Mouse (Mus musculus) ES-E14 (cell line): ENCODE measurements around the gene Usp49. TPM values are rescaled to one million over a fixed set of nuclear protein-coding genes. Genes with fewer than 3 reads are reported as not detected.
"Not testable (repeated sequence)": the region's sequence is repeated elsewhere in the genome, so short reads cannot be mapped to it uniquely, and the experiment has no call there.

Experiments
- DNase-seq: peaks from one replicate; pipeline ENCODE4 v3.0.0-alpha.2; 2013; ENCODE audit warnings: low read depth, low spot score
- H3K27ac ChIP-seq: 2 replicates; pipeline ENCODE4 v1.5.1; 2012; ENCODE audit warnings: low read depth, mild to moderate bottlenecking, low read length, moderate library complexity, mixed read lengths; ENCODE audit not compliant: poor library complexity, insufficient read depth, severe bottlenecking
- H3K36me3 ChIP-seq: 2 replicates; pipeline ENCODE4 v1.6.1; 2012; ENCODE audit warnings: mild to moderate bottlenecking, low read length, moderate library complexity, mixed read lengths; ENCODE audit not compliant: control insufficient read depth, poor library complexity, insufficient read depth, severe bottlenecking
- H3K4me1 ChIP-seq, 2 experiments: fragments of 150-350 bp in 1 of 2; sonication (generic) in 1 of 2; 2 replicates each; pipeline ENCODE4 v1.6.1; 2012; ENCODE audit warnings: low read length in 2 of 2, mild to moderate bottlenecking in 1 of 2, mixed read lengths in 1 of 2; ENCODE audit not compliant: control insufficient read depth in 2 of 2, insufficient read depth in 2 of 2, poor library complexity in 1 of 2
- H3K4me3 ChIP-seq, 2 experiments: fragments of 150-350 bp in 1 of 2; sonication (generic) in 1 of 2; 2 replicates each; pipeline ENCODE4 v1.5.1; 2012; ENCODE audit warnings: low read length in 2 of 2, low read depth in 1 of 2, mild to moderate bottlenecking in 1 of 2, mixed read lengths in 1 of 2; ENCODE audit not compliant: insufficient read depth in 1 of 2, poor library complexity in 1 of 2, severe bottlenecking in 1 of 2
- H3K9ac ChIP-seq: 2 replicates; pipeline ENCODE4 v1.6.1; 2012; ENCODE audit warnings: low read depth, mild to moderate bottlenecking, low read length, mixed read lengths; ENCODE audit not compliant: poor library complexity, insufficient read depth, severe bottlenecking
- H3K9me3 ChIP-seq: fragments of 150-350 bp; sonication (generic); 2 replicates; pipeline ENCODE4 v1.6.1; 2012; ENCODE audit warnings: low read depth, mild to moderate bottlenecking, low read length; ENCODE audit not compliant: control insufficient read depth, insufficient read depth
- CHD2 ChIP-seq: IDR thresholded peaks from 2 replicates; pipeline ENCODE4 v1.6.1; 2014; ENCODE audit warnings: mild to moderate bottlenecking, low read depth, low read length, inconsistent platforms
- HCFC1 ChIP-seq: IDR thresholded peaks from 2 replicates; pipeline ENCODE4 v1.6.1; 2012; ENCODE audit warnings: low read length, inconsistent platforms, borderline replicate concordance; ENCODE audit not compliant: insufficient read depth
- MAFK ChIP-seq: IDR thresholded peaks from 2 replicates; pipeline ENCODE4 v1.6.1; 2014; ENCODE audit warnings: mild to moderate bottlenecking, low read depth, low read length, inconsistent platforms; ENCODE audit not compliant: insufficient read depth
- ZC3H11A ChIP-seq: IDR thresholded peaks from 2 replicates; pipeline ENCODE4 v1.6.1; 2012; ENCODE audit warnings: low read depth, mild to moderate bottlenecking, inconsistent platforms, low read length, borderline replicate concordance
- ZNF384 ChIP-seq: IDR thresholded peaks from 2 replicates; pipeline ENCODE4 v1.6.1; 2012; ENCODE audit warnings: low read depth, low read length, inconsistent platforms
- in situ Hi-C, 2 experiments: fragments of 600-800 bp; cut with MboI; formaldehyde crosslinking; loops; one replicate each; pipeline ENCODE4 v1.15.1; 2025; ENCODE audit warnings: low sequenced_read_pairs in 2 of 2, inconsistent platforms in 1 of 2; ENCODE audit not compliant: unreplicated experiment in 2 of 2
- total RNA-seq: library from RNA; depleted of rRNA; stranded (reverse); fragments of 300-350 nt; gene quantifications from 2 replicates; pipeline ENCODE4 v1.2.3, GENCODE M21; 2012

The Usp49 gene
- total RNA-seq, 1 experiment = 10.0 TPM

DNA sequence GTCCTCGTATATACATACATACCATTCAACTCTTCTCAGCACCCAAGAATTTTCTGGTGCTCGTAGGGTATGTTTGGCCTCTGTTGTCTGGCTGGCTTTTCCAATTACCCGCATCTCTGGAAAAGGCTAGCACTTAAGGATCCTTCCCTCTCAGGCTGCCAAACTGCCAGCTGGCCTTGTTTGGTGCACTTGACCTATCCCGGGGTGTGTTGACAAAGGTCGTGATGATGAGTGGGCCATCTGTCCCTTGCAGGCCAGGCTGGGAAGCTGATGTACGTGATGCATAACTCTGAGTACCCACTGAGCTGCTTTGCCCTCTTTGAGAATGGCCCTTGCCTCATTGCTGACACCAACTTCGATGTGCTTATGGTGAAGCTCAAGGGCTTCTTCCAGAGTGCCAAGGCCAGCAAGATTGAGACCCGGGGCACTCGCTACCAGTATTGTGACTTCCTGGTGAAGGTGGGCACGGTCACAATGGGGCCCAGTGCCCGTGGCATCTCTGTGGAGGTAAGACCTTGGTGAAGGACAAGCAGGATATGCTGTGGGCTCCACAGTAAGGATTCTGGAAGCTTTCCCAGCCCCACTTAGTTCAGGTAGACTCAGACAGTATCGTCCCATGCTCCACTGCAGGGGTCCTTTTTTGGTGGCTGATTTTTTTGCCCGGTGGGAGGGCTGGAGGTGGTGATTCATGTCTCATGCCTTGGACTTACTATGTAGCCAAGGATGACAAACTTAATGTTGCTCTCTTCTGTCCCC is 11.8 kb upstream of the Usp49 start:
- in situ Hi-C loops = no loop called here
- no peak for DNase-seq
- Histone ChIP-seq H3K36me3 (peaks cover 20% of the 10 kb centered on the region), H3K4me1 (no peaks in the 10 kb centered on the region), H3K4me3 (no peak overlapping the region), H3K27ac (no peak overlapping the region), H3K9me3 (no peaks in the 10 kb centered on the region), H3K9ac (no peak overlapping the region)
- TF ChIP-seq ZNF384 (no peak), CHD2 (no peak), ZC3H11A (no peak), MAFK (no peak), HCFC1 (no peak)

DNA sequence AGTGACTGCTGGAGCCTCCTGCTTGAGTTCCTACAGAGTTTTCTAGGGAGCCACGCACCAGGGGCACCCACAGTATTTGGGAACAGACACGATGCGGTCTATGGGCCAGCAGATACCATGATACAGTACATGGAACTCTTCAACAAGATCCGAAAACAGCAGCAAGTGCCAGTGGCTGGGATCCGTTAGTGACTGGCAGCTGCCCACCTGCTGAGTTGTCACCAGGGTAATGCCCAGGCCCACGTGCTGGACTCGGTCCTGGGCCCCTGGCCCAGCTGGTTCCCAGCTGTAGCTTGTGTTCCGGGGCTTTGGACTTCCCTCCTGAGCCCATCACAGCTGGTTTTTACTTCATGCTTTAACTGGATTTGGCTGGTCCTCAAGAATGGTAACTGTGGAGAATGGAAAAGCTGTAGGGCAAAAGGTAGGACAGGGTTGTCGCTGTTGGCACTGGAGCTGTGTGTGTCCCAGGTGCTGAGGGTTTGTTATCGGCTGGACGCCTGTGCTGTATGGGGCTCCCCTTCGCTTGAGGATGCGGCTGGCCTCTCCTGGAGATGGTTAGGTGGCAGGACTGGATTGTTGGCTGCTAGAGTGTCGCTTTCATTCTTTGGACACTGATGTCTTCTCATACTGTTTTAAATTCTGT is 7.5 kb upstream of the Usp49 start:
- Histone ChIP-seq H3K36me3 (peaks cover 19% of the 10 kb centered on the region), H3K9ac (no peak overlapping the region)
- TF ChIP-seq ZC3H11A (no peak), ZNF384 (no peak), CHD2 (no peak), HCFC1 (no peak), MAFK (no peak)

GRCm38 (mm10) chr17:47624572-47624971 is 5.9 kb upstream of the Usp49 start:
- H3K4me1 ChIP-seq, H3K9me3 ChIP-seq, H3K27ac ChIP-seq, DNase-seq, H3K4me3 ChIP-seq, H3K9ac ChIP-seq, in situ Hi-C loops: not testable (repeated sequence)
- peaks cover 14% of the 10 kb centered on the region; the same call in 1 of the 2 replicates for H3K36me3 ChIP-seq

More for the DNA sequence above, 7.5 kb upstream of the Usp49 start:
- DNase-seq = no peak
- Histone ChIP-seq H3K4me1 (no peaks in the 10 kb centered on the region), H3K4me3 (no peak overlapping the region), H3K27ac (no peak overlapping the region), H3K9me3 (no peaks in the 10 kb centered on the region)
- in situ Hi-C loops = no loop called here

- H3K4me3 ChIP-seq = no peak overlapping the region
- DNase-seq = no peak
- TF ChIP-seq ZC3H11A (no peak), HCFC1 (no peak), MAFK (no peak), CHD2 (no peak), ZNF384 (no peak)
- no peak overlapping the region for H3K9ac ChIP-seq
- in situ Hi-C loops = no loop called here
- H3K27ac ChIP-seq = no peak overlapping the region
- H3K9me3 ChIP-seq = no peaks in the 10 kb centered on the region
- peaks cover 14% of the 10 kb centered on the region; the same call in 1 of the 2 replicates for H3K36me3 ChIP-seq
- 0 out of 4 replicates have a peak, but pooled peaks cover 0 to 1% of the 10 kb centered on the region in 2 experiments for H3K4me1 ChIP-seq
Measured at GRCm38 (mm10) chr17:47625088-47625487, 5.4 kb upstream of the Usp49 start.

GRCm38 (mm10) chr17:47626031-47626430 is 4.5 kb upstream of the Usp49 start:
- in situ Hi-C loops = no loop called here
- Histone ChIP-seq H3K27ac (no peak overlapping the region), H3K4me1 (0 out of 4 replicates have a peak, but pooled peaks cover 0 to 3% of the 10 kb centered on the region in 2 experiments), H3K9ac (no peak overlapping the region), H3K9me3 (no peaks in the 10 kb centered on the region), H3K36me3 (peaks cover 14% of the 10 kb centered on the region; the same call in 1 of the 2 replicates), H3K4me3 (no peak overlapping the region)
- no peak for DNase-seq
- TF ChIP-seq HCFC1 (no peak), ZNF384 (no peak), ZC3H11A (no peak), CHD2 (no peak), MAFK (no peak)
